Mouse (Mus musculus): Measurements from ENCODE around the gene Cacna2d2.

- TF ChIP-seq CTCF (IDR thresholded peaks at IDR 0.05; ENCODE audit: insufficient read depth, low read length) (no peak), POLR2A (IDR thresholded peaks at IDR 0.05; ENCODE audit: borderline replicate concordance, extremely low read depth, low read depth, low read length) (no peak)
Observed at GRCm38 (mm10) chr9:107496359-107496758, 96.9 kb downstream of the Cacna2d2 start.
